Mouse (Mus musculus) embryonic facial prominence, embryonic 15.5 days (tissue): Measurements from ENCODE around the gene Gm3250. TPM values are rescaled to one million over a fixed set of nuclear protein-coding genes. Genes with fewer than 3 reads are reported as not detected.
"Not testable (repeated sequence)": the region's sequence is repeated elsewhere in the genome, so short reads cannot be mapped to it uniquely, and the experiment has no call there.

Experiments
- ATAC-seq: fragments of 200-750 bp; cut with Nextera tagmentation; 2 replicates; pipeline ENCODE4 v1.8.0; 2017; ENCODE audit warnings: low read depth, moderate TSS enrichment; ENCODE audit not compliant: insufficient number of reproducible peaks, low FRiP score, low TSS enrichment
- H3K27ac ChIP-seq: fragments of 300-500 bp; sonication (generic); replicated peaks from 2 replicates; pipeline ENCODE4 v1.5.1; 2015; ENCODE audit warnings: mild to moderate bottlenecking, inconsistent platforms
- H3K27me3 ChIP-seq: fragments of 300-500 bp; sonication (generic); 2 replicates; pipeline ENCODE4 v1.6.1; 2015; ENCODE audit warnings: inconsistent platforms
- H3K36me3 ChIP-seq: fragments of 300-500 bp; sonication (generic); 2 replicates; pipeline ENCODE4 v1.6.1; 2015; ENCODE audit warnings: mild to moderate bottlenecking, inconsistent platforms
- H3K4me1 ChIP-seq: fragments of 300-500 bp; sonication (generic); 2 replicates; pipeline ENCODE4 v1.6.1; 2015; ENCODE audit warnings: inconsistent platforms
- H3K4me2 ChIP-seq: fragments of 300-500 bp; sonication (generic); replicated peaks from 2 replicates; pipeline ENCODE4 v1.6.1; 2015; ENCODE audit warnings: mild to moderate bottlenecking, inconsistent platforms
- H3K4me3 ChIP-seq: fragments of 300-500 bp; sonication (generic); replicated peaks from 2 replicates; pipeline ENCODE4 v1.5.1; 2015; ENCODE audit warnings: mild to moderate bottlenecking, inconsistent platforms
- H3K9ac ChIP-seq: fragments of 300-500 bp; sonication (generic); 2 replicates; pipeline ENCODE4 v1.6.1; 2015; ENCODE audit warnings: inconsistent platforms
- H3K9me3 ChIP-seq: fragments of 300-500 bp; sonication (generic); replicated peaks from 2 replicates; pipeline ENCODE4 v1.6.1; 2016; ENCODE audit warnings: inconsistent platforms
- WGBS: fragments of 180-500 bp; shearing (Covaris S2); methylation state at CpG from one replicate; pipeline ENCODE4 v1.1.7; 2015; 5-methylcytosine and 5-hydroxymethylcytosine counted together
- polyA plus RNA-seq: library from polyadenylated mRNA; unstranded; fragments of >200 nt; fragmentation: Nextera tagmentation; extraction: Ambion mirVana; gene quantifications from 2 replicates; pipeline ENCODE4 v1.2.1, GENCODE M21; 2015

Gene Gm3250
- not detected in 2 replicates for polyA plus RNA-seq

DNA sequence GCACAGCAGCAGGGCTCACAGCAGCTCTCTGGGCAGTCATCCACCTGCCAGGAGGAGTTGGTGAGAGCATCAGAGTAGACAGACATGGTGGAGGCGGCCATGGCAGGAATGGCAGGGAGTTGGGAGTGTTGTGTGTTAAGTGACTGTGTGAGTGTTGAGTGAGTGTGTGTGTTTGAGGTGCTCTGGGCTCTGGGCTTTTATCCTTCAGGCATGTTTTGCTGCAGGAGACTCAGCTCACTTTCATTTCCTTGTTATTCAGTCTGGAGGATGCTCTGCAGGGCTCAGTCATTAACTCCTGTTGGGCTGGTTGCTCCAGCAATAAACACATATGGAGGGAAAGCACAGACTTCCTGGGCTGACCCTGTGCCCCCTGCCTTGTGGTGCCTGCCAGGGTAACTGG, at the start of gene Gm3250:
TSS of gene Gm3250 (minus strand) at position 101 of the 400 bp plus-strand sequence.
- H3K4me1 ChIP-seq, H3K36me3 ChIP-seq, H3K27me3 ChIP-seq, H3K4me2 ChIP-seq, H3K9me3 ChIP-seq, H3K27ac ChIP-seq, H3K9ac ChIP-seq, H3K4me3 ChIP-seq, ATAC-seq: not testable (repeated sequence)
- 56% methylated on average over 1 of the region's 1 CpGs for WGBS

DNA sequence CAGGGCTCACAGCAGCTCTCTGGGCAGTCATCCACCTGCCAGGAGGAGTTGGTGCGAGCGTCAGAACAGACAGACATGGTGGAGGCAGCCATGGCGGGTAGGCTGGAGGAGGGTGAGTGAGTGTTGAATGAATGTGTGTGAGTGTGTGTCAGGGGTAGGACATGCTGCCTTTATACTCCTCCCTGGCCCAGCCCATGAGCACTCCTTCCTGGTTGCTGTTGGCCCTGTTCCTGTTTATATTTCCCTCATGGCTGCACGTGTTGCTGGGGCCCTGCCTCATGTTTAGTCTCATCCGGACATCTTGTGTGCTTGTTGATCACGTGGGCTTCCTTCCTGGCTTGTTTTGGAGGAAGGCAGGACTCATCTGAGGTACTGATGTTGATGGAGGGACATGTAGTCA, 44.6 kb upstream of the Gm3250 start, which contains the start of gene Krtap10-4:
TSS of gene Krtap10-4 (minus strand) at position 145 of the 400 bp plus-strand sequence.
- H3K9ac ChIP-seq, result no peak within 1 kb of the TSS
- ATAC-seq, result no peak
- H3K27ac ChIP-seq, result no peak within 1 kb of the TSS
- 53% methylated on average over 6 of the region's 6 CpGs for WGBS
- no peaks in the 10 kb centered on the region for H3K36me3 ChIP-seq
- H3K4me2 ChIP-seq, result no peak within 1 kb of the TSS
- no peaks in the 10 kb centered on the region for H3K9me3 ChIP-seq
- H3K27me3 ChIP-seq, result no peaks in the 10 kb centered on the region
- no peak within 1 kb of the TSS for H3K4me3 ChIP-seq
- H3K4me1 ChIP-seq, result no peaks in the 10 kb centered on the region

DNA sequence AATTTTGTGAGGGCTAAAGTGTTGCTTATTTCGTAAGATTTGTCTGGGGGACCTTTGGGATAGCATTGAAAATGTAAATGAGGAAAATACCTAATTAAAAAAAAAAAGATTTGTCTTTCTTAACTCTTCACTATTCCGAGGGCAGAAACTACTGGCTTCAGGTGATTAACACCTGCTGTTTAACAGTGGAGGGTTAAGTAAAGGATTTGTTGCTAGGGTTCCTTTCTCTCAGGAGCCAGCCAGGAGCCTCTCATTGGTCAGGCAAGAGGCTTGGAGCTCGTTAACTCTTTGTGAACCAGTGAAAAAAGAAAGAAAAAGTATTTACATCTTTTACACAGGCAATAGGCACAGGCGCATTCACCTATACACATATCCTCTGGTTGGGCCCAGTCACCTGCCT, 36.9 kb upstream of the Gm3250 start:
- Histone ChIP-seq H3K27ac (no peak overlapping the region), H3K9ac (no peak overlapping the region), H3K4me3 (no peak overlapping the region), H3K27me3 (no peaks in the 10 kb centered on the region), H3K9me3 (no peaks in the 10 kb centered on the region), H3K36me3 (no peaks in the 10 kb centered on the region), H3K4me2 (no peak overlapping the region), H3K4me1 (no peaks in the 10 kb centered on the region)
- 24% methylated on average over 4 of the region's 4 CpGs for WGBS
- no peak for ATAC-seq

DNA sequence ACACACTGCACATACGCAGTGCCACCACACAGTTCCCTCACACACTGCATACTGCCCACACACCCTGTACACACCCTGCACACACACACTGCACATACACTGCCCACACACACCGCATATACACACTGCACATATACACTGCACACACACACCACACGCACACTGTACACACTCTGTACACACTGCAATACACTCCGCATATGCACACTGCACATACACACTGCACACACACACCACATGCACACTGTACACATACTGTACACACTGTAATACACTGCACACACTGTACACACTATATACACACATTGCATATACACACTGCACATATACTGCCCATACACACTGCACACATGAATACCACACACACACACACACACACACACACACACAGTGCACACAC, 36.2 kb upstream of the Gm3250 start:
- H3K27me3 ChIP-seq, result no peaks in the 10 kb centered on the region
- no peaks in the 10 kb centered on the region for H3K4me1 ChIP-seq
- ATAC-seq, result peak; percentile 37; the same call in 1 of the 2 replicates

DNA sequence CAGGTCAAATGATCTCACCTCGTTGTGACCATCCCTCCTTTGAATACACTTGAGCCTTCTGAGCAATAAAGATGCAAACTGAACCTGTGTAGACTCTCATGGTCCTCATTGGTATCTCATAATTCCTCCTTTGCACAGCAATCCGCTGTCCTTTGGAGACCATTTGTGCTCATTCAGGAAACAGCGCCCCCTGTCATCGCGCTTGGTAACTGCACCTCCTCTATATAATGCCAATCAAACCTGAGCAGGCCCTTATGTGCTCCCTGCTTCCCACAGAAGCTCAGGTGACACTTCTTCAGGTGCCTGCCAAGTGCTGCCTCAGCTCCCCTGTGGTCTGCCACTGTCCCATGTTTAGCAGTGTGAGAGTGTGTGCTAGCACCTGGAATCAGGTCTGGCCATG, 33.2 kb upstream of the Gm3250 start:
- Histone ChIP-seq H3K4me2 (no peak overlapping the region), H3K36me3 (no peaks in the 10 kb centered on the region), H3K4me1 (no peaks in the 10 kb centered on the region), H3K27me3 (no peaks in the 10 kb centered on the region), H3K9me3 (no peaks in the 10 kb centered on the region), H3K27ac (no peak overlapping the region), H3K9ac (no peak overlapping the region), H3K4me3 (no peak overlapping the region)
- no peak for ATAC-seq
- 36% methylated on average over 5 of the region's 5 CpGs for WGBS

More for the DNA sequence above, 36.2 kb upstream of the Gm3250 start:
- Histone ChIP-seq H3K4me2 (no peak overlapping the region), H3K36me3 (no peaks in the 10 kb centered on the region), H3K9me3 (no peaks in the 10 kb centered on the region), H3K4me3 (no peak overlapping the region), H3K27ac (no peak overlapping the region), H3K9ac (no peak overlapping the region)
- 95% methylated on average over 4 of the region's 4 CpGs for WGBS

DNA sequence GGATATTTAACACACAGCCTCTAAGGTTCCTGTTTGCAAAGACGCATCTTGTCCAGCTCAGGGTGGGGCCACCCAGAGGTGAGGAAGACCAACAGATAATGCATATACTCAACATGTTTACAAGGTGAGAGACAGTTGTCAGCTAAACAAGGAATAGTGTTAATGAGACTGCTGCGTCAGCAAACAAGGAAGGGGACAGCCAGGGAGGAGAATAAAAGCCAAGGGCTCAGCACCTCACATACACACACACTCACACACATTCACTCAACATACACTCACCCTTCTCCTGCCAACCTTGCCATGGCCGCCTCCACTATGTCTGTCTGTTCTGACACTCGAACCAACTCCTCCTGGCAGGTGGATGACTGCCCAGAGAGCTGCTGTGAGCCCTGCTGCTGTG, 32.0 kb upstream of the Gm3250 start, which contains the start of gene Gm2696:
TSS of gene Gm2696 (plus strand) at position 301 of the 400 bp plus-strand sequence.
- Histone ChIP-seq H3K36me3 (no peaks in the 10 kb centered on the region), H3K4me1 (no peaks in the 10 kb centered on the region), H3K27ac (no peak within 1 kb of the TSS), H3K9ac (no peak within 1 kb of the TSS), H3K27me3 (no peaks in the 10 kb centered on the region), H3K4me3 (no peak within 1 kb of the TSS), H3K4me2 (no peak within 1 kb of the TSS), H3K9me3 (no peaks in the 10 kb centered on the region)
- ATAC-seq, result no peak
- 48% methylated on average over 3 of the region's 4 CpGs for WGBS

DNA sequence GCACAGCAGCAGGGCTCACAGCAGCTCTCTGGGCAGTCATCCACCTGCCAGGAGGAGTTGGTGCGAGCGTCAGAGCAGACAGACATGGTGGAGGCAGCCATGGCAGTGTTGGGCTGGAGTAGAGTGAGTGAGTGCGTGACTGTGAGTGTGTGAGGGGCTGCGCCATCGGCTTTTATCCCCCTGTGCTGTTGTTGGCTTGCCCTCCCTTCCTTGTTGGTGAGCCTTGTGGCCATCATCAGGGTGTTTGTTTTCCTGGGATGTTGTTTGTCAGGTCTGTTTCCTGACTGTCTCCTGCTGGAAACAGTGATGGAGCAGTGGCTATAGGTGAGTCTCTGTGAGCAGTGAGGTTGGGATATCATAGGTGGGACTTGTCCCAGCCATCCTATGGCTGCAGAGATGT, 29.4 kb upstream of the Gm3250 start, which contains the start of gene Gm9507:
TSS of gene Gm9507 (minus strand) at position 101 of the 400 bp plus-strand sequence.
- H3K4me2 ChIP-seq, result no peak within 1 kb of the TSS
- ATAC-seq, result no peak
- no peaks in the 10 kb centered on the region for H3K36me3 ChIP-seq
- H3K4me1 ChIP-seq, result no peaks in the 10 kb centered on the region
- H3K27me3 ChIP-seq, result no peaks in the 10 kb centered on the region
- no peaks in the 10 kb centered on the region for H3K9me3 ChIP-seq
- WGBS, result 61% methylated on average over 5 of the region's 5 CpGs
- no peak within 1 kb of the TSS for H3K27ac ChIP-seq
- H3K4me3 ChIP-seq, result no peak within 1 kb of the TSS
- no peak within 1 kb of the TSS for H3K9ac ChIP-seq

DNA sequence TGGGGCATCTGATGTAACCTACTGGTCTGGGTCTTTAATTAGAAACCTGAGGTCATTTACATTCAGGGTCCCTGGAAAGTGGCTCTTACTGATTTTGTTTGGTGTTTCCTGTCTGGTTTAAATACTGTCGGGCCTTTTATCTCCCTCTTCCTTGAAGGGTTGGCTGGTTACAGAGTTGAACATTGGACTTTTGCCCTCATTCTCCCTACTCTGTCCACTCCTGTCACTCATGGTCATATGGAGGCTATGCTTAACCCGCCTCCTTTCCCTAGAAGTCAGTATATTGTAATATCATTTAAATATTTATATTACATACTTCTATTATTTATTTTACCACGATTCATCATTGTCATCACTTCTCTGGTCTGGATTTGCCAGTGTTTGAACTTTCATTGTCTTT, 21.8 kb upstream of the Gm3250 start:
- H3K4me2 ChIP-seq, result no peak overlapping the region
- no peaks in the 10 kb centered on the region for H3K27me3 ChIP-seq
- H3K27ac ChIP-seq, result no peak overlapping the region
- 74% methylated on average over 3 of the region's 3 CpGs for WGBS
- no peaks in the 10 kb centered on the region for H3K36me3 ChIP-seq
- H3K4me1 ChIP-seq, result no peaks in the 10 kb centered on the region
- no peak overlapping the region for H3K9ac ChIP-seq
- no peaks in the 10 kb centered on the region for H3K9me3 ChIP-seq
- no peak overlapping the region for H3K4me3 ChIP-seq
- ATAC-seq, result no peak

DNA sequence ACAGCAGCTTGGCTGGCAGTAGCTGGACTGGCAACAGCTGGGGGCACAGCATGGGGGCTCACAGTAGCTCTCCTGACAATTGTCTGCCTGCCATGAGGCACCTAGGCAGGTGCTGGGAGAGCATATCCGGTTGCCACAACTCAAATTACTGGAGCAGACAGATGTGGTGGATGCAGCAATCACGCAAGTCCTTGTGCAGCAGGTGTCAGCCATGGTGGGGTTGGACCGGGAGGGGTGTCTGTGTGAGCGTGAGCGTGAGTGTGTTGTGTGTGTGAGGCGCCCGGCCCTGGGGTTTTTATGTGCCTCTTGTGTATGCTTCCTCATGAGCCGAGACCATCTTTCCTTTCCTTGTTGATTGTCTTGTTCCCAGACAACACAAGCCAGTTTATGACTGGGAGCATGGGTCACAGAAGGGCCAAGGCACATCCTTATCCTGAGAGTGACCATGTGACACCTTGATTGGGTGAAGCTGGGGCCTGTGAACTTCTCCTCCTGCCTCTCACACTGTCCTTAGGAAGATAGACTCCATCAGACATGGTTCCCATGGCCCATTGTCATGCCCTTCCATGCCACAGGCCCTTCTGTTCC, 16.7 kb upstream of the Gm3250 start, which contains the start of gene Gm19668:
TSS of gene Gm19668 (minus strand) at position 213 of the 588 bp plus-strand sequence.
- H3K4me2 ChIP-seq, result no peak within 1 kb of the TSS
- no peaks in the 10 kb centered on the region for H3K27me3 ChIP-seq
- H3K4me3 ChIP-seq, result no peak within 1 kb of the TSS
- H3K9ac ChIP-seq, result no peak within 1 kb of the TSS
- H3K9me3 ChIP-seq, result no peaks in the 10 kb centered on the region
- no peaks in the 10 kb centered on the region for H3K36me3 ChIP-seq
- H3K4me1 ChIP-seq, result peaks cover 7% of the 10 kb centered on the region; the same call in 1 of the 2 replicates
- ATAC-seq, result no peak
- H3K27ac ChIP-seq, result no peak within 1 kb of the TSS
- 55% methylated on average over 8 of the region's 8 CpGs for WGBS

DNA sequence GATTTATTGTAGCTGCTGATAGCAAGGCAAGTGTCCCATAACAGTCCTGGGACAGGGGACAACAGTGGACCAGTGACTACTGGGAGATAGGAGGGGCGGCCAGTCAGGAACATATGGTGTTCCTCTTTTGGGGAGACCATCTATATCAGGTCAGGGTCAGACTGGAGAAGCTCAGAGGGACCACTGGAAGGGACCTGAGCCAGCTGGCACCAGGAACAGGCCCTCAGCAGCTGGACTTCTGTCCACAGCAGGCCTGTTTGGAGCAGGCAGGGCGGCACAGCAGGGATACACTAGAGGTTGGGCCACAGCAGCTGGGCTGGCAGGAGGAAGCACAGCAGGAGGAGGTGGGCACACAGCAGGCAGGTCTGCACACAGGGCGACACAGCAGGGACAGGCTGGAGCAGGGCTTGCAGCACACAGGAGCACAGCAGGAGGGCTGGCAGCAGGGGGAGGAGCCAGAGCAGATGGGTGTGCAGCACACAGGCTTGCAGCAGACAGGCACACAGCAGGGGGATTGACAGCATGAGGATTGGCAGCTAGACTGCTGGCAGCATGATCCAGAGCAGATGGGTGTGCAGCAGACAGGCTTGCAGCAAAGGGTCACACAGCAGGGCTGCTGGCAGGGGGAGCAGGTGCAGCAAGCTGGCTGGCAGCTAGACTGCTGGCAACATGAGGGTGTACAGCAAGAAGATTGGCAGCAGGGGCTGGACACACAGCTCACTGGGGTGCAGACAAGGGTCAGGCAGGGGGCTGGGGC, 16.0 kb upstream of the Gm3250 start:
- H3K27ac ChIP-seq, H3K4me1 ChIP-seq, H3K9me3 ChIP-seq, H3K27me3 ChIP-seq, H3K36me3 ChIP-seq, H3K4me2 ChIP-seq, ATAC-seq, H3K9ac ChIP-seq, H3K4me3 ChIP-seq: not testable (repeated sequence)
- 34% methylated on average over 3 of the region's 3 CpGs for WGBS

DNA sequence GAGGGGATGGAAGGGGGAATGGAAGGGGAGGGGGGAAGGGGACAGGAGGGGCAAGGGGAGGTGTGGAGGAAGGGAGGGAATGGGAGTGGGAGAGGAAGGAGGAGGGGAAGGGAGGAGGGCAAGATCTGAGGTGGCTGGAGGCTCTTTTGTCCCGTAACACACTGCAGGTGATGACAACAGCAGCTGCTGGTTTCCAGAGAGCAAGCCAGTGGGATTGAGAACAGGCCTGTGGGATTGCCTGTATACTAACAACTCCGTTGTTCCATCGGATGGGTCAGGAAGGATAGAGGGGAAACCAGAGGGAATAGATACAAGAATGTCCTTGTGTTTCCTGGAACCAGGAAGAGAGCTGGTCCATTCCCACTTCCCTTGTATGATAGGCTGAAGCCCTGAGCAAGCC, 15.3 kb upstream of the Gm3250 start:
- WGBS, result 14% methylated on average over 3 of the region's 3 CpGs
- H3K4me3 ChIP-seq, result no peak overlapping the region
- no peaks in the 10 kb centered on the region for H3K36me3 ChIP-seq
- no peak overlapping the region for H3K27ac ChIP-seq
- H3K4me1 ChIP-seq, result peaks cover 7% of the 10 kb centered on the region; the same call in 1 of the 2 replicates
- H3K4me2 ChIP-seq, result no peak overlapping the region
- no peaks in the 10 kb centered on the region for H3K9me3 ChIP-seq
- ATAC-seq, result no peak
- no peaks in the 10 kb centered on the region for H3K27me3 ChIP-seq
- no peak overlapping the region for H3K9ac ChIP-seq
